Mouse (Mus musculus): ENCODE measurements around the gene Abraxas1. TPM values are rescaled to one million over a fixed set of nuclear protein-coding genes. Genes with fewer than 3 reads are reported as not detected.

Gene Abraxas1
- total and polyA plus RNA-seq, 3 experiments: 14.2 to 26.4 TPM; not detected in 1

GRCm38 (mm10) chr5:100819568-100820480 is 941 bp downstream of the Abraxas1 start:
- Histone ChIP-seq H3K4me1 (ENCODE audit: control insufficient read depth in 1 of 2, insufficient read depth in 2 of 2, low read length in 2 of 2) (peaks cover 0 to 3% of the 10 kb centered on the region in 2 experiments; a peak in 1 of 4 replicates), H3K79me2 (ENCODE audit: control insufficient read depth, insufficient read depth, low read length, poor library complexity) (peaks cover 12% of the 10 kb centered on the region), H3K27ac (ENCODE audit: control insufficient read depth, low read depth, low read length) (peak overlapping the region; percentile 88), H3K4me3 (ENCODE audit: control insufficient read depth in 1 of 2, insufficient read depth in 1 of 2, low read depth in 2 of 2, low read length in 2 of 2) (peak overlapping the region; percentile 92 to 98), H3K27me3 (ENCODE audit: control insufficient read depth in 1 of 2, insufficient read depth in 2 of 2, low read length in 2 of 2) (no peaks in the 10 kb centered on the region), H3K9ac (ENCODE audit: control insufficient read depth, low read depth, low read length, poor library complexity, severe bottlenecking) (peak overlapping the region; percentile 100), H3K36me3 (ENCODE audit: control insufficient read depth in 1 of 2, insufficient read depth in 2 of 2, low read length in 2 of 2) (peaks cover 8 to 12% of the 10 kb centered on the region in 2 experiments), H3K9me3 (replicated peaks; ENCODE audit: insufficient read depth, low read length) (no peaks in the 10 kb centered on the region)
- peak; percentile 86 for DNase-seq (ENCODE audit: low read depth, low spot score)
- TF ChIP-seq E2F4 (IDR thresholded peaks at IDR 0.05; ENCODE audit: borderline replicate concordance, low read depth, low read length) (no peak), NELFE (IDR thresholded peaks at IDR 0.05; ENCODE audit: low read depth, low read length) (no peak), NRF1 (IDR thresholded peaks at IDR 0.05; ENCODE audit: insufficient read depth, low read depth, low read length, poor library complexity, severe bottlenecking) (no peak; the same call in 1 of the 2 replicates), MEF2A (IDR thresholded peaks at IDR 0.05; ENCODE audit: extremely low read depth, insufficient replicate concordance, low read depth, low read length, poor library complexity, severe bottlenecking) (no peak), MAZ (IDR thresholded peaks at IDR 0.05; ENCODE audit: low read depth, low read length) (no peak), ZNF384 (IDR thresholded peaks at IDR 0.05; ENCODE audit: low read depth, low read length) (peak; percentile 32; the same call in 1 of the 2 replicates), ZC3H11A (IDR thresholded peaks at IDR 0.05; ENCODE audit: low read depth, low read length) (no peak), JUND (IDR thresholded peaks at IDR 0.05; ENCODE audit: low read depth, low read length) (no peak), GATA1 (IDR thresholded peaks at IDR 0.05; ENCODE audit: low read depth, low read length) (peak; percentile 56), POLR2AphosphoS2 (IDR thresholded peaks at IDR 0.05; ENCODE audit: low read length) (no peak), USF1 (IDR thresholded peaks at IDR 0.05; ENCODE audit: low read depth, low read length) (no peak), MYB (IDR thresholded peaks at IDR 0.05; ENCODE audit: low read depth, low read length) (no peak), ELF1 (IDR thresholded peaks at IDR 0.05; ENCODE audit: low read depth, low read length) (no peak), TCF12 (IDR thresholded peaks at IDR 0.05; ENCODE audit: low read depth, low read length) (no peak), RCOR1 (IDR thresholded peaks at IDR 0.05; ENCODE audit: low read depth, low read length) (no peak), ETS1 (IDR thresholded peaks at IDR 0.05; ENCODE audit: low read depth, low read length) (0 out of 2 replicates have a peak, but pooled peaks have one; percentile 13), HCFC1 (IDR thresholded peaks at IDR 0.05; ENCODE audit: low read depth, low read length) (no peak), ZKSCAN1 (IDR thresholded peaks at IDR 0.05; ENCODE audit: low read depth, low read length) (no peak), CHD2 (IDR thresholded peaks at IDR 0.05; ENCODE audit: low read length) (no peak), POLR2A (IDR thresholded peaks at IDR 0.05; ENCODE audit: control insufficient read depth in 1 of 2, insufficient read depth in 1 of 2, low read depth in 1 of 2, low read length in 2 of 2, poor library complexity in 1 of 2) (no peak), TBP (IDR thresholded peaks at IDR 0.05; ENCODE audit: low read depth, low read length) (no peak), MYC (IDR thresholded peaks at IDR 0.05; ENCODE audit: low read depth, low read length) (peak; percentile 83), TAL1 (IDR thresholded peaks at IDR 0.05; ENCODE audit: low read length) (no peak), EP300 (IDR thresholded peaks at IDR 0.05; ENCODE audit: low read depth in 1 of 2, low read length in 2 of 2) (no peak), SIN3A (IDR thresholded peaks at IDR 0.05; ENCODE audit: low read length) (peak; percentile 16; the same call in 1 of the 2 replicates), RAD21 (IDR thresholded peaks at IDR 0.05; ENCODE audit: low read depth, low read length) (peak; percentile 35), SMC3 (IDR thresholded peaks at IDR 0.05; ENCODE audit: low read depth, low read length) (peak; percentile 38), ZMIZ1 (IDR thresholded peaks at IDR 0.05; ENCODE audit: low read depth, low read length) (no peak), MAFK (IDR thresholded peaks at IDR 0.05; ENCODE audit: borderline replicate concordance, low read depth, low read length) (no peak), GABPA (IDR thresholded peaks at IDR 0.05; ENCODE audit: low read depth, low read length) (no peak), KAT2A (conservative IDR thresholded peaks at IDR 0.05; ENCODE audit: low read depth, low read length) (no peak), MXI1 (IDR thresholded peaks at IDR 0.05; ENCODE audit: low read depth, low read length) (peak; percentile 91), UBTF (IDR thresholded peaks at IDR 0.05; ENCODE audit: borderline replicate concordance, insufficient read depth, low read depth, low read length) (no peak), BHLHE40 (IDR thresholded peaks at IDR 0.05; ENCODE audit: borderline replicate concordance, low read depth, low read length) (no peak; the same call in 1 of the 2 replicates), CTCF (IDR thresholded peaks at IDR 0.05 in 2 of 3, conservative IDR thresholded peaks at IDR 0.05 in 1 of 3; ENCODE audit: control insufficient read depth in 1 of 3, insufficient read depth in 1 of 3, low read depth in 2 of 3, low read length in 3 of 3, poor library complexity in 1 of 3, severe bottlenecking in 1 of 3) (peak; percentile 36 to 64 (median 41)), CHD1 (IDR thresholded peaks at IDR 0.05; ENCODE audit: low read depth, low read length) (0 out of 2 replicates have a peak, but pooled peaks have one; percentile 1)
